In genomic region chr11:87109519-87110171, GRCm38 (mm10) we compare ENCODE assay signal across 8 mouse cellular contexts. TPM values are rescaled to one million over a fixed set of nuclear protein-coding genes. Genes with fewer than 3 reads are reported as not detected.
A peak's percentile ranks its signal among the peaks of the same experiment; 100 is the strongest.
DNase-seq lines count a peak whose midpoint lies in the region; ATAC-seq and TF ChIP-seq lines count a peak whose summit lies in the region.

No protein-coding gene starts in this region.

- WGBS in forebrain, embryonic 13.5 days, result under 1% methylated on average over 42 of the region's 42 CpGs
- under 1% methylated on average over 42 of the region's 42 CpGs for WGBS in midbrain, embryonic 11.5 days
- 0% methylated on average over 42 of the region's 42 CpGs for WGBS in stomach, postnatal 0 days

- H3K27ac ChIP-seq in forebrain, embryonic 13.5 days, result peak overlapping the region; percentile 97
- H3K27ac ChIP-seq in midbrain, embryonic 11.5 days (ENCODE audit: low read depth, low read length), result peak overlapping the region; percentile 90
- peak overlapping the region; percentile 88 for H3K27ac ChIP-seq in stomach, postnatal 0 days (replicated peaks)

- no peaks in the 10 kb centered on the region for H3K9me3 ChIP-seq in forebrain, embryonic 13.5 days (replicated peaks)
- H3K9me3 ChIP-seq in midbrain, embryonic 11.5 days (ENCODE audit: control insufficient read depth, low read length), result no peaks in the 10 kb centered on the region
- H3K9me3 ChIP-seq in stomach, postnatal 0 days (ENCODE audit: control insufficient read depth, low read length), result no peaks in the 10 kb centered on the region

- no peak for ATAC-seq in forebrain, embryonic 13.5 days
- ATAC-seq in midbrain, embryonic 11.5 days (ENCODE audit: low FRiP score), result no peak
- ATAC-seq in stomach, postnatal 0 days (ENCODE audit: low FRiP score, low TSS enrichment), result no peak

- peaks cover 38% of the 10 kb centered on the region for H3K4me1 ChIP-seq in forebrain, embryonic 13.5 days
- H3K4me1 ChIP-seq in midbrain, embryonic 11.5 days (ENCODE audit: control insufficient read depth, insufficient read depth, low read length), result peaks cover 15% of the 10 kb centered on the region
- no peaks in the 10 kb centered on the region for H3K4me1 ChIP-seq in stomach, postnatal 0 days (replicated peaks; ENCODE audit: control insufficient read depth, insufficient read depth)

- H3K4me2 ChIP-seq in forebrain, embryonic 13.5 days, result peak overlapping the region; percentile 72
- peak overlapping the region; percentile 63 for H3K4me2 ChIP-seq in midbrain, embryonic 11.5 days
- H3K4me2 ChIP-seq in stomach, postnatal 0 days (replicated peaks; ENCODE audit: low read depth), result peak overlapping the region; percentile 86

- H3K36me3 ChIP-seq in forebrain, embryonic 13.5 days (ENCODE audit: poor library complexity, severe bottlenecking), result peaks cover 32% of the 10 kb centered on the region
- H3K36me3 ChIP-seq in midbrain, embryonic 11.5 days (ENCODE audit: control insufficient read depth, insufficient read depth, low read length), result peaks cover 7% of the 10 kb centered on the region
- no peaks in the 10 kb centered on the region for H3K36me3 ChIP-seq in stomach, postnatal 0 days (ENCODE audit: control insufficient read depth, insufficient read depth, low read length)

- H3K27me3 ChIP-seq in forebrain, embryonic 13.5 days, result no peaks in the 10 kb centered on the region
- H3K27me3 ChIP-seq in midbrain, embryonic 11.5 days (ENCODE audit: control insufficient read depth, insufficient read depth, low read length), result no peaks in the 10 kb centered on the region
- H3K27me3 ChIP-seq in stomach, postnatal 0 days (ENCODE audit: control insufficient read depth, insufficient read depth, low read length), result no peaks in the 10 kb centered on the region

- peak overlapping the region; percentile 99 for H3K4me3 ChIP-seq in forebrain, embryonic 13.5 days
- H3K4me3 ChIP-seq in midbrain, embryonic 11.5 days (ENCODE audit: low read depth, low read length), result peak overlapping the region; percentile 78
- peak overlapping the region; percentile 74 for H3K4me3 ChIP-seq in stomach, postnatal 0 days (ENCODE audit: low read depth, low read length)

- H3K9ac ChIP-seq in forebrain, embryonic 13.5 days, result peak overlapping the region; percentile 100
- peak overlapping the region; percentile 98 for H3K9ac ChIP-seq in midbrain, embryonic 11.5 days (ENCODE audit: low read length)
- peak overlapping the region; percentile 78 for H3K9ac ChIP-seq in stomach, postnatal 0 days (ENCODE audit: low read length)

- DNase-seq in lung, adult 18-20 months, result peak; percentile 13 to 15
- no peak for DNase-seq in lung, postnatal 25 days (ENCODE audit: low spot score)
- DNase-seq in adrenal gland, postnatal 14 days, result peak; percentile 29
- DNase-seq in kidney, postnatal 10 days, result peak; percentile 56
- DNase-seq in midbrain, embryonic 11.5 days (ENCODE audit: low spot score, missing footprints), result peak; percentile 96
- peak; percentile 44 for DNase-seq in stomach, postnatal 0 days (ENCODE audit: low spot score)
- DNase-seq in layer of hippocampus, postnatal 14 days (ENCODE audit: low spot score in 2 of 2), result no peak

- TF ChIP-seq CTCF in stomach, postnatal 0 days (IDR thresholded peaks at IDR 0.05; ENCODE audit: low read depth), result no peak

- TF ChIP-seq EP300 in stomach, postnatal 0 days (optimal IDR thresholded peaks at IDR 0.05), result no peak

RNA-seq across cellular contexts. Expression of gene Ska2, which starts 0.6 kb away (rescaled TPM):
- total RNA-seq in adrenal gland, postnatal 14 days (2021), result 10.4 and 11.0 TPM in 2 replicates
- 105 and 110 TPM in 2 replicates for polyA plus RNA-seq in forebrain, embryonic 13.5 days (2015; fragmentation: Nextera tagmentation; extraction: Ambion mirVana)
- 113 and 115 TPM in 2 replicates for polyA plus RNA-seq in midbrain, embryonic 11.5 days (2014; fragmentation: Nextera tagmentation; extraction: Ambion mirVana)
- polyA plus RNA-seq in stomach, postnatal 0 days (2015; fragmentation: Nextera tagmentation; extraction: Ambion mirVana), result 13.4 and 16.7 TPM in 2 replicates
- total RNA-seq in layer of hippocampus, postnatal 14 days (2021), result 10 to 100 TPM; 13.1 to 14.1 TPM

RNA-seq across cellular contexts. Expression of gene Prr11, which starts 1.1 kb away (rescaled TPM):
- 5.4 and 6.2 TPM in 2 replicates for total RNA-seq in adrenal gland, postnatal 14 days (2021)
- 7.9 and 8.3 TPM in 2 replicates for polyA plus RNA-seq in forebrain, embryonic 13.5 days (2015; fragmentation: Nextera tagmentation; extraction: Ambion mirVana)
- 17.9 and 20.1 TPM in 2 replicates for polyA plus RNA-seq in midbrain, embryonic 11.5 days (2014; fragmentation: Nextera tagmentation; extraction: Ambion mirVana)
- polyA plus RNA-seq in stomach, postnatal 0 days (2015; fragmentation: Nextera tagmentation; extraction: Ambion mirVana), result 1.0 and 1.2 TPM in 2 replicates
- 1 to 10 TPM in 1 of 2 experiments, under 1 TPM in 1; 0.69 to 1.4 TPM for total RNA-seq in layer of hippocampus, postnatal 14 days (2021)

RNA-seq across cellular contexts. Expression of gene Trim37, which starts 17.2 kb away (rescaled TPM):
- total RNA-seq in adrenal gland, postnatal 14 days (2021), result 18.0 and 19.0 TPM in 2 replicates
- polyA plus RNA-seq in forebrain, embryonic 13.5 days (2015; fragmentation: Nextera tagmentation; extraction: Ambion mirVana), result 82.2 and 87.3 TPM in 2 replicates
- polyA plus RNA-seq in midbrain, embryonic 11.5 days (2014; fragmentation: Nextera tagmentation; extraction: Ambion mirVana), result 92.5 and 97.1 TPM in 2 replicates
- polyA plus RNA-seq in stomach, postnatal 0 days (2015; fragmentation: Nextera tagmentation; extraction: Ambion mirVana), result 8.5 and 8.8 TPM in 2 replicates
- total RNA-seq in layer of hippocampus, postnatal 14 days (2021), result 100 to 1,000 TPM; 170 to 186 TPM

RNA-seq across cellular contexts. Expression of gene Smg8, which starts 23.1 kb away (rescaled TPM):
- 16.2 and 18.3 TPM in 2 replicates for total RNA-seq in adrenal gland, postnatal 14 days (2021)
- polyA plus RNA-seq in forebrain, embryonic 13.5 days (2015; fragmentation: Nextera tagmentation; extraction: Ambion mirVana), result 20.5 and 22.6 TPM in 2 replicates
- 32.4 and 34.0 TPM in 2 replicates for polyA plus RNA-seq in midbrain, embryonic 11.5 days (2014; fragmentation: Nextera tagmentation; extraction: Ambion mirVana)
- polyA plus RNA-seq in stomach, postnatal 0 days (2015; fragmentation: Nextera tagmentation; extraction: Ambion mirVana), result 10.3 and 10.8 TPM in 2 replicates
- 10 to 100 TPM; 14.5 to 16.1 TPM for total RNA-seq in layer of hippocampus, postnatal 14 days (2021)

RNA-seq across cellular contexts. Expression of gene Gdpd1, which starts 35.8 kb away (rescaled TPM):
- total RNA-seq in adrenal gland, postnatal 14 days (2021), result 5.3 and 6.8 TPM in 2 replicates
- polyA plus RNA-seq in forebrain, embryonic 13.5 days (2015; fragmentation: Nextera tagmentation; extraction: Ambion mirVana), result 158 and 161 TPM in 2 replicates
- 94.8 and 114 TPM in 2 replicates for polyA plus RNA-seq in midbrain, embryonic 11.5 days (2014; fragmentation: Nextera tagmentation; extraction: Ambion mirVana)
- 51.2 and 54.8 TPM in 2 replicates for polyA plus RNA-seq in stomach, postnatal 0 days (2015; fragmentation: Nextera tagmentation; extraction: Ambion mirVana)
- 10 to 100 TPM; 53.5 to 54.8 TPM for total RNA-seq in layer of hippocampus, postnatal 14 days (2021)

Comparison
In these comparisons a context has a peak if more than half of its experiments do, and no peak if none do; other contexts are left out.
1. DNase-seq: peak in lung, adult 18-20 months (2 of 2), adrenal gland, postnatal 14 days (single experiment), kidney, postnatal 10 days (single experiment), midbrain, embryonic 11.5 days (single experiment) and stomach, postnatal 0 days (single experiment); none in lung, postnatal 25 days (single experiment) and layer of hippocampus, postnatal 14 days (0 of 2).
2. Peak in every context shown above with its lines, with median percentiles within 50 percentile points of each other: H3K27ac ChIP-seq, H3K4me2 ChIP-seq, H3K4me3 ChIP-seq and H3K9ac ChIP-seq.